Mouse (Mus musculus): ENCODE results near the gene Cacng1. TPM values are rescaled to one million over a fixed set of nuclear protein-coding genes. Genes with fewer than 3 reads are reported as not detected.

Gene Cacng1
- polyA plus RNA-seq, 1 experiment from 2014 or later: not detected

- WGBS: 54% methylated on average over 27 of the region's 27 CpGs
- no peaks in the 10 kb centered on the region for H3K9me3 ChIP-seq (replicated peaks)
- H3K36me3 ChIP-seq (ENCODE audit: poor library complexity, severe bottlenecking): no peaks in the 10 kb centered on the region
- no peaks in the 10 kb centered on the region; the same call in 1 of the 2 replicates for H3K27me3 ChIP-seq
- H3K9ac ChIP-seq: no peak overlapping the region
- no peak overlapping the region for H3K4me2 ChIP-seq
- H3K27ac ChIP-seq: no peak overlapping the region
- no peak overlapping the region for H3K4me3 ChIP-seq
- peaks cover 11% of the 10 kb centered on the region for H3K4me1 ChIP-seq
- ATAC-seq: no peak
Measured at GRCm38 (mm10) chr11:107703272-107704134, 12.8 kb downstream of the Cacng1 start.

DNA sequence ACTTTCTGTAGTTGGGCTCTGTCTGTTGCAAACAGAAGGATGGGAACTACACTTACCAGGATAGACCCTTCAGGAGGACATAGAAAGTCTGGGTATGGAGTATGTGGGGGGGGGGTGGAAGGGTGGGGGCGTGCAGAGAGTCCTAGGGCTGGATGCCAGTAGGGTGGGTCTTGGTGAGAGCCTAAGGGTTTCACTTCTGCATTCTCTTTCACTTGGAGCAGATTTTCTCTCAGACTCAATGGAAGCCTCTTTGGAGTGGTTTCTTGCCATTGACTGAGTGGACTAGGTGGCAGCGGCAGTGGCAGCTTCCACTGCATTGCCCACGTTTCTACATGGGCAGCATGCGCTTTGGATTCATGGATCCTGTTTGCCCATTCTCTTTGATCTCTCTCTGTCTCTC lies 16.4 kb downstream of the Cacng1 start:
- Histone ChIP-seq H3K4me3 (no peak overlapping the region), H3K4me2 (no peak overlapping the region), H3K9me3 (replicated peaks) (0 out of 2 replicates have a peak, but pooled peaks cover 2% of the 10 kb centered on the region), H3K9ac (no peak overlapping the region), H3K27ac (no peak overlapping the region), H3K4me1 (no peaks in the 10 kb centered on the region), H3K36me3 (ENCODE audit: poor library complexity, severe bottlenecking) (no peaks in the 10 kb centered on the region), H3K27me3 (no peaks in the 10 kb centered on the region)
- WGBS: 99% methylated on average over 4 of the region's 4 CpGs
- no peak for ATAC-seq

DNA sequence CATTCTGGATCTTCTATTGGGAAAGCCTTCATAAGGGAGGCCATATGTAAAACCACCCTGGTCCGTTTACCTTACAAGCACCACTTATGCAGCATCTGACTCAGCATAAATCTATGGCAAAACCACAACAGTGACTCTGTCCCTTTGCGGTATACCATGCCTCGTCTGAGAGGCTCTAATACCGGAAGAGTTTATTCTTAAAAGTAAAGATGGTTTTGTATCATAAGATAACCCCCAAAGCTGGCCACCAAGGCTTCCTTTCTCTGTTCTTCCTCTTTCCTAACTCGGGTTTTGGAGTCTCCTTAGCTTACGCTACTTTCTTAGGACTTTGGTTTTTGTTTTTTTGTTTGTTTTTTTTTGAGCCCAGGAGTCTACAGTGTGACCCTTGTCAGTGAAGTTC lies 23.0 kb downstream of the Cacng1 start:
- WGBS: 90% methylated on average over 6 of the region's 6 CpGs
- Histone ChIP-seq H3K27me3 (no peaks in the 10 kb centered on the region), H3K4me2 (no peak overlapping the region), H3K27ac (no peak overlapping the region), H3K4me1 (peaks cover 3% of the 10 kb centered on the region; the same call in 1 of the 2 replicates), H3K36me3 (ENCODE audit: poor library complexity, severe bottlenecking) (peaks cover 2% of the 10 kb centered on the region), H3K9ac (no peak overlapping the region), H3K9me3 (replicated peaks) (0 out of 2 replicates have a peak, but pooled peaks cover 2% of the 10 kb centered on the region), H3K4me3 (no peak overlapping the region)
- no peak for ATAC-seq

DNA sequence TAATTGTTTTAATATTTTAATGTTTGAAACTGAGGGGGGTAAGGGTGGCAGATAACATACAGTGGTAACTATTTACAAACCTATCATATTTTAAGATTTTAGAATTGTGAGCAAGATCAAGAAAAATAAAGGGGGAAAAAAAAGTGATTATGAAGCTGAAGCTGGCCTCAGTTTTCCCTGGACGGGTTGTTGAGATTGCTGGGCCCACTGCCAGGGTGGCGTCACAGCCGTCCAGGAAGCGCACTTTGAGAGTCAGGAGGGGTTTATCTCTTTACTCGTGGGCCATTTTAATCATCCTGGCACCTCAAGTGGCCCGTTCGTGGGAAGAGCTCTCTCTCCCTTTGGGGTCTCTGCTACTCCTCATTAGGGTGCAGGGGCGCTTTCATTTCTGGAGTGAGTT lies 24.8 kb downstream of the Cacng1 start:
- ATAC-seq: no peak
- WGBS: 51% methylated on average over 8 of the region's 8 CpGs
- H3K9ac ChIP-seq: no peak overlapping the region
- H3K27ac ChIP-seq: no peak overlapping the region
- no peak overlapping the region for H3K4me3 ChIP-seq
- H3K4me1 ChIP-seq: peaks cover 3% of the 10 kb centered on the region; the same call in 1 of the 2 replicates
- H3K27me3 ChIP-seq: no peaks in the 10 kb centered on the region
- H3K4me2 ChIP-seq: no peak overlapping the region
- H3K9me3 ChIP-seq (replicated peaks): no peaks in the 10 kb centered on the region
- H3K36me3 ChIP-seq (ENCODE audit: poor library complexity, severe bottlenecking): peaks cover 8% of the 10 kb centered on the region

- no peak for ATAC-seq
Measured at GRCm38 (mm10) chr11:107688480-107688879, 27.8 kb downstream of the Cacng1 start.

GRCm38 (mm10) chr11:107686290-107686689 lies 30.0 kb downstream of the Cacng1 start:
- peaks cover 21% of the 10 kb centered on the region for H3K4me1 ChIP-seq
- no peak overlapping the region for H3K4me2 ChIP-seq
- H3K36me3 ChIP-seq (ENCODE audit: poor library complexity, severe bottlenecking): peaks cover 28% of the 10 kb centered on the region
- ATAC-seq: no peak
- no peak overlapping the region for H3K4me3 ChIP-seq
- H3K9me3 ChIP-seq (replicated peaks): no peaks in the 10 kb centered on the region
- H3K27ac ChIP-seq: no peak overlapping the region
- no peak overlapping the region for H3K9ac ChIP-seq
- no peaks in the 10 kb centered on the region for H3K27me3 ChIP-seq
- WGBS: 85% methylated on average over 20 of the region's 20 CpGs

More at GRCm38 (mm10) chr11:107688480-107688879, 27.8 kb downstream of the Cacng1 start:
- Histone ChIP-seq H3K27me3 (no peaks in the 10 kb centered on the region), H3K36me3 (ENCODE audit: poor library complexity, severe bottlenecking) (peaks cover 23% of the 10 kb centered on the region), H3K27ac (no peak overlapping the region), H3K4me3 (no peak overlapping the region), H3K4me2 (no peak overlapping the region), H3K9ac (no peak overlapping the region), H3K9me3 (replicated peaks) (no peaks in the 10 kb centered on the region), H3K4me1 (peaks cover 14% of the 10 kb centered on the region)
- 96% methylated on average over 10 of the region's 10 CpGs for WGBS

GRCm38 (mm10) chr11:107683544-107684465 lies 32.5 kb downstream of the Cacng1 start:
- 0 out of 2 replicates have a peak, but pooled peaks have one; percentile 51 for ATAC-seq
- Histone ChIP-seq H3K9ac (no peak overlapping the region), H3K4me3 (no peak overlapping the region), H3K4me2 (no peak overlapping the region), H3K27me3 (no peaks in the 10 kb centered on the region), H3K36me3 (ENCODE audit: poor library complexity, severe bottlenecking) (peaks cover 28% of the 10 kb centered on the region), H3K4me1 (peaks cover 21% of the 10 kb centered on the region), H3K9me3 (replicated peaks) (no peaks in the 10 kb centered on the region), H3K27ac (no peak overlapping the region; the same call in 1 of the 2 replicates)
- 30% methylated on average over 19 of the region's 19 CpGs for WGBS

- no peak overlapping the region for H3K27ac ChIP-seq
- WGBS: 25% methylated on average over 9 of the region's 9 CpGs
- H3K9me3 ChIP-seq (replicated peaks): 0 out of 2 replicates have a peak, but pooled peaks cover under 1% of the 10 kb centered on the region
- no peaks in the 10 kb centered on the region for H3K27me3 ChIP-seq
- no peak overlapping the region for H3K4me2 ChIP-seq
- peaks cover 21% of the 10 kb centered on the region for H3K4me1 ChIP-seq
- H3K36me3 ChIP-seq (ENCODE audit: poor library complexity, severe bottlenecking): peaks cover 26% of the 10 kb centered on the region
- 0 out of 2 replicates have a peak, but pooled peaks have one; percentile 43 for ATAC-seq
- no peak overlapping the region for H3K4me3 ChIP-seq
- no peak overlapping the region for H3K9ac ChIP-seq
Measured at GRCm38 (mm10) chr11:107682694-107683355, 33.5 kb downstream of the Cacng1 start.

DNA sequence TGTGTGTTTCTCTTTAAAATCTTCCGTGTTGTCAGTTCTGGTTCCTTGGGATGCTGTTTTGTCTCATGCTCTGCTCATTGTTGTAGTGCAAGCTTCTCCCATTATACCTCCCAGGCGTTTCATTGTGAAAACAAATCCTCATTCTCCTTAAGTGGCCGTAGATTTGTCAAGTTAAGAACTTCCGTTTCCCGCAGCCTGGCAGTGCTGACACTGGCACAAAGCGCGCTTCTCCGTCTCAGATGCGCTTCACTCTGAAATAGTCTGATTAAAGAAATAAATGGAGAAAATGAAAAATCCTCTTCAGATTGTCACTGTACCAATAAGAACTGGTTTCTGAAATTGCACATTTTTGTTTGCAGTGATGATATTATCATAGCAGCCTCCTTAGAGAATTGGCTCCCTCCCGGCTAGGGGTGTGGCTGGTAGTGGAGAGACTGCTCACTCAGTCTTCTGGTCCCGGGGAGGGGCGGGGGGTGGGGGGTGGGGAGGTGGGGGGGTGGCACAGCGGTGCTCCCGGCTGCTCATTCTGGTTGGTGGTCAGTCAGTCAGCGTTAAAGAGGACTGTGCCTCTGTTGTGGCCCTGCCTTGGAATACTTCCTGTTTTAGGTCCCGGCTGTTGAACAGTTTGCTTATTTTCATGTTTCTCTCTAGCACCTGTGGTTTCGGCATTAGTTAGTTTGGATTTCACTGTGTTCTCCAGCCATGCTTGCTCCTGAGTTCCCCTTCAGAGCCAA lies 39.9 kb downstream of the Cacng1 start:
- peaks cover 45% of the 10 kb centered on the region for H3K36me3 ChIP-seq (ENCODE audit: poor library complexity, severe bottlenecking)
- no peak overlapping the region for H3K27ac ChIP-seq
- H3K4me2 ChIP-seq: peak overlapping the region; percentile 21
- H3K4me3 ChIP-seq: no peak overlapping the region
- H3K27me3 ChIP-seq: no peaks in the 10 kb centered on the region
- H3K4me1 ChIP-seq: peaks cover 17% of the 10 kb centered on the region
- H3K9ac ChIP-seq: no peak overlapping the region
- WGBS: 35% methylated on average over 17 of the region's 17 CpGs
- no peak for ATAC-seq
- 0 out of 2 replicates have a peak, but pooled peaks cover 4% of the 10 kb centered on the region for H3K9me3 ChIP-seq (replicated peaks)

GRCm38 (mm10) chr11:107675246-107675645 lies 41.1 kb downstream of the Cacng1 start:
- no peak for ATAC-seq
- Histone ChIP-seq H3K4me3 (no peak overlapping the region), H3K4me2 (no peak overlapping the region), H3K27me3 (no peaks in the 10 kb centered on the region), H3K9me3 (replicated peaks) (0 out of 2 replicates have a peak, but pooled peaks cover 4% of the 10 kb centered on the region), H3K36me3 (ENCODE audit: poor library complexity, severe bottlenecking) (peaks cover 55% of the 10 kb centered on the region), H3K27ac (no peak overlapping the region; the same call in 1 of the 2 replicates), H3K9ac (no peak overlapping the region), H3K4me1 (peaks cover 17% of the 10 kb centered on the region)
- 81% methylated on average over 10 of the region's 10 CpGs for WGBS

- Histone ChIP-seq H3K4me2 (no peak overlapping the region), H3K36me3 (ENCODE audit: poor library complexity, severe bottlenecking) (peaks cover 61% of the 10 kb centered on the region), H3K27me3 (no peaks in the 10 kb centered on the region), H3K27ac (no peak overlapping the region), H3K4me1 (peaks cover 17% of the 10 kb centered on the region), H3K4me3 (no peak overlapping the region), H3K9ac (no peak overlapping the region), H3K9me3 (replicated peaks) (0 out of 2 replicates have a peak, but pooled peaks cover 4% of the 10 kb centered on the region)
- WGBS: 92% methylated on average over 8 of the region's 8 CpGs
- no peak for ATAC-seq
Measured at GRCm38 (mm10) chr11:107674601-107675000, 41.7 kb downstream of the Cacng1 start.

Data from forebrain, embryonic 13.5 days (tissue).